Mouse (Mus musculus) bone marrow, adult 2 months (tissue): ENCODE measurements around the gene Abca14.

Experiments
- CTCF ChIP-seq: fragments of 200-500 bp; IDR thresholded peaks from 2 replicates; pipeline ENCODE4 v1.5.1; 2011; ENCODE audit warnings: low read length, control low read depth; ENCODE audit not compliant: control insufficient read depth, insufficient read depth
- POLR2A ChIP-seq: fragments of 200-500 bp; IDR thresholded peaks from 2 replicates; pipeline ENCODE4 v1.6.1; 2011; ENCODE audit warnings: low read depth, mild to moderate bottlenecking, control low read depth, low read length, borderline replicate concordance; ENCODE audit not compliant: control insufficient read depth

DNA sequence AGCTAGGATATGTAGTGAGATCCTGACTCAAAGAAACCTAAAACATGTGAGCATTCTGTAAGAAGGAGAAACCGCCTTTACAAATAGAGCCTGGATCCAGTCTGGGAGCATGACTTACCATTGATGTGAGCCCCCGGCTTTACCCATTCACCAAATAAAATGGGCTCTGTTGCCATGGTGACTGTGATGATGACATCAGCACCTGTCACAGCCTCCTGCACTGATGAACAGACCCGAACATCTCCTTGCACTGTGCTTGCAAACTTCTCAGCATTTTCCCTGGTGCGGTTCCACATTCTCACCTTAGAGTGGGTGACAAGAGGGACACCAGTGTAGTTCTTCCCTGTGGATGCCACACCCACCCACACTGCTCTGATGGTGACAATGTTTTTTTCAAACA, 8.6 kb upstream of the Abca14 start:
- TF ChIP-seq CTCF (no peak), POLR2A (no peak)
